Mouse (Mus musculus) brain, embryonic 14.5 days (tissue): ENCODE data around the gene Neurl1a.

ENCODE experiments used
- CTCF ChIP-seq: fragments of 200-500 bp; IDR thresholded peaks from 2 replicates; pipeline ENCODE4 v1.5.1; 2012; ENCODE audit warnings: inconsistent platforms, mild to moderate bottlenecking, moderate library complexity, borderline replicate concordance; ENCODE audit not compliant: insufficient read depth, insufficient read length; ENCODE audit errors: extremely low read depth
- POLR2A ChIP-seq: fragments of 200-500 bp; IDR thresholded peaks from 2 replicates; pipeline ENCODE4 v1.6.1; 2012; ENCODE audit warnings: mild to moderate bottlenecking, inconsistent platforms, borderline replicate concordance; ENCODE audit not compliant: poor library complexity, insufficient read depth, insufficient read length, severe bottlenecking; ENCODE audit errors: extremely low read depth

DNA sequence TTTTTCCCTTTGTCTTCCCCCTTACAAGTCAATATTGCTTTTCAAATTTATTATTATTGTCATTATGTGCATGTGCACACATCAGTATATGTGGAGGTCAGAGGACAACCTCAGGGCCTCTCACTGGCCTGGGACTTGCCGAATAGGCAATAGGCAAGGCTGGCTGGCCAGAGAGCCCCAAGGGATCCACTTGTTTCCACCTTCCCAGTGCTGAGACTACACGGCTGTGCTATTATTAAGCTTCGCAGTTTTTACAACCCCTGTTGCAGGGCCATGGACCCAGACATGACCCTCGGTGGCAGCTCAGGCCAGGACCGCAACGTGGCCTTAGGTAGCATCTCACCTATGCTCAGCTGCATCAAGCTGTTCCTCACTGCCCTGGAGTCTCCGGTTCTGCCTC lies 33.8 kb downstream of the Neurl1a start:
- TF ChIP-seq CTCF: no peak
- TF ChIP-seq POLR2A: no peak
